Mouse (Mus musculus) ES-Bruce4 (cell line): ENCODE results near the gene Fndc3b.

ENCODE experiments used
- CTCF ChIP-seq: IDR thresholded peaks from one replicate; pipeline ENCODE4 v1.8.1; 2011; ENCODE audit warnings: low read depth, low read length
- POLR2A ChIP-seq: IDR thresholded peaks from one replicate; pipeline ENCODE4 v1.8.1; 2011; ENCODE audit warnings: low read length; ENCODE audit not compliant: insufficient read depth

- TF ChIP-seq CTCF (no peak), POLR2A (no peak)
These were observed 205.5 kb downstream of the Fndc3b start for GRCm38 (mm10) chr3:27505582-27505981.
